ENCODE assay signal across 17 mouse cellular contexts in the genomic region with DNA sequence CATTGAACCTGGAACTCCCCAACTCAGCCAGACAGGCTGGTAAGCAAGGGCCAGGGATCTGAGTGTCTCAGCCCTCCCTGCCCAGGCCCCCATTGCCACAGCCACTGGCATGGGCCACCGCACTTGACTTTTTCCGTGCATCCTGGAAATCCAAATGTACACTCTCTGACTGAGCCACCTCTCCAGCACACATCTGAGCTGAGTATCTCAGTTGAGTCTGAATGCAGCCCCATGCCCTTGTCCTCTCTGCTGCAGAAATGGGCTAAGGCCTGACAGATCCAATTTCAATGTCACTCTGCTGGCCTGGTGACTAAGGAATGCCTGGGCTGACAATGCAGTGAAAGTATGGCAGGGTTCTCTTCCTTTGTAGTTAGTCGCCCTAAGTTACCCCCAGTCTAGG.
"Had no signal": no experiment of that assay in that cellular context is flagged by ENCODE, and none has a peak within 500 bp of the region (broad histone marks: within the 10 kb centered on the region; RNA-seq: fewer than 3 reads in every experiment).

No protein-coding gene starts in this region.

- H3K27me3 ChIP-seq: liver, embryonic 13.5 days; midbrain, embryonic 13.5 days; neural tube, embryonic 13.5 days; stomach, embryonic 15.5 days had no signal

- DNase-seq: kidney, postnatal 25 days; layer of hippocampus, adult 9-11 months; liver, embryonic 13.5 days; lung, adult 2 months; lung, postnatal 14 days; lung, postnatal 4 days; retina, postnatal 1 day; right cerebral cortex, postnatal 25 days; spleen, adult 18-20 months; thymus, adult 18-20 months; thymus, postnatal 36 days had no signal

- H3K9ac ChIP-seq: liver, embryonic 13.5 days; midbrain, embryonic 13.5 days; neural tube, embryonic 13.5 days; stomach, embryonic 15.5 days had no signal

- ATAC-seq: midbrain, embryonic 13.5 days; midbrain, embryonic 16.5 days had no signal

- H3K4me3 ChIP-seq: layer of hippocampus, adult 2 months; liver, embryonic 13.5 days; midbrain, embryonic 13.5 days; myocyte; neural tube, embryonic 13.5 days; stomach, embryonic 15.5 days had no signal

- H3K9me3 ChIP-seq: liver, embryonic 13.5 days; midbrain, embryonic 13.5 days; neural tube, embryonic 13.5 days; stomach, embryonic 15.5 days had no signal

- H3K27ac ChIP-seq: layer of hippocampus, adult 2 months; liver, embryonic 13.5 days; midbrain, embryonic 13.5 days; neural tube, embryonic 13.5 days; stomach, embryonic 15.5 days had no signal

- H3K4me2 ChIP-seq: liver, embryonic 13.5 days; midbrain, embryonic 13.5 days; neural tube, embryonic 13.5 days; stomach, embryonic 15.5 days had no signal

- H3K36me3 ChIP-seq: liver, embryonic 13.5 days; midbrain, embryonic 13.5 days; neural tube, embryonic 13.5 days had no signal

- H3K4me1 ChIP-seq: liver, embryonic 13.5 days; midbrain, embryonic 13.5 days had no signal
